Mouse (Mus musculus) limb, embryonic 12.5 days (tissue): ENCODE data around the gene Nebl. TPM values are rescaled to one million over a fixed set of nuclear protein-coding genes. Genes with fewer than 3 reads are reported as not detected.

ENCODE experiments used
- ATAC-seq: fragments of 200-750 bp; cut with Nextera tagmentation; 2 replicates; pipeline ENCODE4 v1.8.0; 2017; ENCODE audit warnings: low read depth, moderate TSS enrichment; ENCODE audit not compliant: insufficient number of reproducible peaks, insufficient read depth, low FRiP score, low TSS enrichment
- H3K27ac ChIP-seq: fragments of 300-500 bp; sonication (generic); 2 replicates; pipeline ENCODE4 v1.5.1; 2016; ENCODE audit warnings: mild to moderate bottlenecking, moderate library complexity
- H3K27me3 ChIP-seq: fragments of 300-500 bp; sonication (generic); 2 replicates; pipeline ENCODE4 v1.6.1; 2016; ENCODE audit warnings: mild to moderate bottlenecking, moderate library complexity
- H3K36me3 ChIP-seq: fragments of 300-500 bp; sonication (generic); 2 replicates; pipeline ENCODE4 v1.6.1; 2016; ENCODE audit warnings: mild to moderate bottlenecking, moderate library complexity
- H3K4me1 ChIP-seq: fragments of 300-500 bp; sonication (generic); replicated peaks from 2 replicates; pipeline ENCODE4 v1.6.1; 2016
- H3K4me2 ChIP-seq: fragments of 300-500 bp; sonication (generic); 2 replicates; pipeline ENCODE4 v1.6.1; 2016; ENCODE audit warnings: mild to moderate bottlenecking, moderate library complexity
- H3K4me3 ChIP-seq: fragments of 300-500 bp; sonication (generic); replicated peaks from 2 replicates; pipeline ENCODE4 v1.5.1; 2016; ENCODE audit warnings: mild to moderate bottlenecking
- H3K9ac ChIP-seq: fragments of 300-500 bp; sonication (generic); replicated peaks from 2 replicates; pipeline ENCODE4 v1.6.1; 2016; ENCODE audit warnings: mild to moderate bottlenecking, moderate library complexity
- H3K9me3 ChIP-seq: fragments of 300-500 bp; sonication (generic); 2 replicates; pipeline ENCODE4 v1.6.1; 2016; ENCODE audit warnings: mild to moderate bottlenecking, moderate library complexity
- WGBS: fragments of 180-500 bp; shearing (Covaris S2); methylation state at CpG from one replicate; pipeline ENCODE4 v1.1.7; 2016; 5-methylcytosine and 5-hydroxymethylcytosine counted together
- polyA plus RNA-seq: library from polyadenylated mRNA; unstranded; fragments of >200 nt; fragmentation: Nextera tagmentation; extraction: Ambion mirVana; gene quantifications from 2 replicates; pipeline ENCODE4 v1.2.1, GENCODE M21; 2016

Gene Nebl
- polyA plus RNA-seq, 1 experiment from 2014 or later, result 10.4 TPM

DNA sequence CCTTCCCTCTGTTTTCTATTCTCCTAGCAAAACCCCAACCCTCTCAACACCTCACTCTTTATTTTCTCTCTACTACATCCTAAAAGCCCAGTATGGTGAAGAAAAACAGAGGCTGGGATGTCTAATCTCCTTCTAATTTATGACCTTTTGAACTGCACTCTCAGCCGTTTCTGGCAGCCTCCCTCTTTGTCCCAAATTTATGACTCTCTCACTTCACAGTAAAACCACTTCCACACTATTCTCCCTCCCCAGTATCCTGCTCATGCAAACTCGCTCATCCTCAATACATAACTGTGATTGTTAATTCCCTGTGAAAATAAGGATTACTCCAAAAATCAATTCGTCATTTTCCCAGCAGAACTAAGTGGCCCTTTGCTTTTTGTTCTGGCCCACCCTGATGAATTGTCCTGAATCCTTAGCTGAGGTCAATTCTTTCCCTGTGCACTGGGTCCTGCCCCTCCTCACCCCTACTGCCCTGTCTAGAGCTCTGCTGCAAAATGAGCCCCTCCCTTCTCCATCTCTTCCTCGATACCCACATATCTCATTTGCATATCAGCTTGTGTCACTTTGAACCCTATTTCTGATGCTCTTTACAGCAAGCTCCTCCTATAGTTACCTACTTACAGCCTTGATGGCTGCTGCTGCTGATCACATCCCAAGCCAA, 181.2 kb downstream of the Nebl start:
- H3K4me3 ChIP-seq, result no peak overlapping the region
- H3K27me3 ChIP-seq, result no peaks in the 10 kb centered on the region
- WGBS, result 26% methylated on average over 4 of the region's 4 CpGs
- H3K36me3 ChIP-seq, result no peaks in the 10 kb centered on the region
- H3K4me1 ChIP-seq, result 0 out of 2 replicates have a peak, but pooled peaks cover 3% of the 10 kb centered on the region
- no peak overlapping the region for H3K9ac ChIP-seq
- H3K27ac ChIP-seq, result no peak overlapping the region
- no peak overlapping the region for H3K4me2 ChIP-seq
- no peak for ATAC-seq
- H3K9me3 ChIP-seq, result no peaks in the 10 kb centered on the region

- H3K27me3 ChIP-seq, result no peaks in the 10 kb centered on the region
- no peak overlapping the region for H3K4me2 ChIP-seq
- ATAC-seq, result no peak
- no peak overlapping the region for H3K4me3 ChIP-seq
- 0 out of 2 replicates have a peak, but pooled peaks cover 3% of the 10 kb centered on the region for H3K4me1 ChIP-seq
- H3K36me3 ChIP-seq, result no peaks in the 10 kb centered on the region
- WGBS, result 85% methylated on average over 3 of the region's 3 CpGs
- H3K27ac ChIP-seq, result no peak overlapping the region
- no peaks in the 10 kb centered on the region for H3K9me3 ChIP-seq
- H3K9ac ChIP-seq, result no peak overlapping the region
Observed at GRCm38 (mm10) chr2:17546354-17546948, 184.8 kb downstream of the Nebl start.

GRCm38 (mm10) chr2:17539737-17540136, 191.5 kb downstream of the Nebl start:
- Histone ChIP-seq H3K4me2 (no peak overlapping the region), H3K4me3 (no peak overlapping the region), H3K9me3 (no peaks in the 10 kb centered on the region), H3K27me3 (no peaks in the 10 kb centered on the region), H3K4me1 (no peaks in the 10 kb centered on the region), H3K27ac (no peak overlapping the region), H3K36me3 (no peaks in the 10 kb centered on the region), H3K9ac (no peak overlapping the region)
- ATAC-seq, result no peak
- WGBS, result 85% methylated on average over 10 of the region's 10 CpGs

DNA sequence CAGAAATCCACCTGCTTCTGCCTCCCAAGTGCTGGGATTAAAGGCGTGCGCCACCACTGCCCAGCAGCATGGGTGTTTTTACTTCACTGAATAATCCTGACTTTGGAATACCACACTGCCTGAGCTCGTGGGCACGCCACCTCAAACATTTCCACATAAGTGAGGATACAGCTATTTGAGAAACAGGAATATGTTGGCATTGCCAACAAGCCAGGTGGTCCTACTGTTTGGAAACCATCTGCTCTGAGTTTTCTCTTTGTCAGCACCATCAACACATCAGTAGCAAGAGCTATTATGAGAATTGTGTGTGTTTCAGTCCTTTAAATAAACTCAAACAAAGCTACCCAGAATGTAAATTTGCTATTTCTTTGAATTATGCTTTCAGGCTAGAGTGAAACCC, 192.8 kb downstream of the Nebl start:
- Histone ChIP-seq H3K9ac (no peak overlapping the region), H3K9me3 (no peaks in the 10 kb centered on the region), H3K27ac (no peak overlapping the region), H3K36me3 (no peaks in the 10 kb centered on the region), H3K27me3 (no peaks in the 10 kb centered on the region), H3K4me1 (no peaks in the 10 kb centered on the region), H3K4me3 (no peak overlapping the region), H3K4me2 (no peak overlapping the region)
- no peak for ATAC-seq
- 99% methylated on average over 4 of the region's 4 CpGs for WGBS

DNA sequence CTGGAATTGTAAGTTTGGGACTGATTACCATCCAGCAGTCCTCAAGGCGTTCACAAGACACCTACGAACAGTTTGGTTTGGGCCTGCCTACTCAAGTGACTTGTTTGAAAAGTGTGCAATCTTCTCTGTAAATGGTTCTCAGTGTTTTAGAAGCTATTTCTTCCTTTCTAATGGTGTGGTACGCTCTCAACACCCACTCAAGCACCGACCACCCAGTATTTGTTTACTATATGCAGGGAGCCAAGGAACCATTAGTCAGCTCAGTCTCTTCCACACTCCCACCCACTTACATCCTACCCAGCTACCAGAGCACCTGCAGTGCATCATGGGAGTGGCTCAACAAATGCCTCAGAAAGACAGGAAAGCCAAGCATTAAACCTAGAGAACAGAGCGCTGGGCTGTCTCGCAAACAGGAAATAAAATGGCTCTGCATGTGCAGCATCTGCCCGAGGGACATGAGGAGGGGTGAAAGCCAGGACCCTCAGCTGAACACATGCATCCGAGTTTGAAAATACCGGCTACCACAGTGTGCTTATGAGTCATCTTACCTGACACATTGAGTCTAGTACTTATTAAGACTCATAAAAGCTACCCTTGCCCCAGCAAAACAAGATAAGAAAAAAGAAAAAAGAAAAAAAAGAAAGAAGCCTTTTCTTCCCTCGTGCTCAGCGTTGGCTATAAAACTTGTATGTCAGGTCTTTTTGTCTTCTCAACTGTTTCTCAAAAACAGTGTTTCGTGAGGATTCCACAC, 199.7 kb downstream of the Nebl start:
- no peak overlapping the region for H3K27ac ChIP-seq
- no peaks in the 10 kb centered on the region for H3K36me3 ChIP-seq
- H3K4me1 ChIP-seq, result peaks cover 4% of the 10 kb centered on the region; the same call in 1 of the 2 replicates
- H3K9ac ChIP-seq, result no peak overlapping the region
- H3K4me3 ChIP-seq, result no peak overlapping the region
- WGBS, result 77% methylated on average over 12 of the region's 12 CpGs
- no peaks in the 10 kb centered on the region for H3K9me3 ChIP-seq
- no peak for ATAC-seq
- no peak overlapping the region for H3K4me2 ChIP-seq
- H3K27me3 ChIP-seq, result no peaks in the 10 kb centered on the region

DNA sequence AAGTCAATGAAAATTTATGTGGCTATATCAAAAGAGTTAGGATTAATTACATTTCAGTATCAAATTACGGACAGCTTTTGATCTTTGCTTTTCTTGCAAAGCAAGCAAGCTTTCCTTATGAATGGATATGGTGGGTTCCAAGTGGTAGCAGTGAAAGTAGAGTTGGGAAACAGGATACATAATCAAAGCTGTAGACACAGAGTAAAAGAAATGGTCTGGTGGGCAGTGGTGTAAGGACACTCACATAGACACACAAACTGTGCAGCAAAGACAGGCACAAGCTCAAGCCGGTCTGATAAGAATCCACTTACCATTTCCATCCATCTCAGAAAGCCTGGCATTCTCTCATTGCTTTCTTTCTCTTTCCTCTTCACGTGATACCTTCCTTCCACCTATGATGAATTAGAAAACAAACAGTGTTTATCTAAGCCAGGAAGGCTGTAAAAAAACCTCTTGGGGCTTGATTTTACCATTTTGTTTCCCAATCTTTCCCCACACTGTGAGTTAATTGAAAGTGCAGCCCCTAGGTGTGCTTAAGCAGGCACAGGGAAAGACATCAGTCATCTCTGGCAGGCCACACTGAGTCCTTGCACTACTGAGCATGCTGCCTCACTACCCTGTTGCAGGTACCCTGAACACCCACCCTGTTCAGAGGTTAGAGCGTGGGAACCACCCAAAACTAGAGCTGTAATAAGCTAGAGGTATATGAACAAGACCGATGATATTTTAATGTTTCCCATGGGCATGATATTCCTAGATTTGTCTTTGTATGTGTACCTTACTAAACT, 205.3 kb downstream of the Nebl start:
- Histone ChIP-seq H3K27me3 (no peaks in the 10 kb centered on the region), H3K27ac (no peak overlapping the region), H3K4me1 (peaks cover 28% of the 10 kb centered on the region), H3K9me3 (no peaks in the 10 kb centered on the region), H3K4me3 (no peak overlapping the region), H3K36me3 (no peaks in the 10 kb centered on the region), H3K4me2 (no peak overlapping the region), H3K9ac (no peak overlapping the region)
- WGBS, result 67% methylated on average over 5 of the region's 5 CpGs
- ATAC-seq, result no peak

- no peaks in the 10 kb centered on the region for H3K27me3 ChIP-seq
- no peak overlapping the region for H3K27ac ChIP-seq
- H3K9ac ChIP-seq, result no peak overlapping the region
- no peaks in the 10 kb centered on the region for H3K36me3 ChIP-seq
- H3K4me2 ChIP-seq, result no peak overlapping the region
- peaks cover 28% of the 10 kb centered on the region for H3K4me1 ChIP-seq
- H3K9me3 ChIP-seq, result no peaks in the 10 kb centered on the region
- WGBS, result 37% methylated on average over 4 of the region's 4 CpGs
- ATAC-seq, result no peak
- no peak overlapping the region for H3K4me3 ChIP-seq
Observed at GRCm38 (mm10) chr2:17525211-17525610, 206.1 kb downstream of the Nebl start.

DNA sequence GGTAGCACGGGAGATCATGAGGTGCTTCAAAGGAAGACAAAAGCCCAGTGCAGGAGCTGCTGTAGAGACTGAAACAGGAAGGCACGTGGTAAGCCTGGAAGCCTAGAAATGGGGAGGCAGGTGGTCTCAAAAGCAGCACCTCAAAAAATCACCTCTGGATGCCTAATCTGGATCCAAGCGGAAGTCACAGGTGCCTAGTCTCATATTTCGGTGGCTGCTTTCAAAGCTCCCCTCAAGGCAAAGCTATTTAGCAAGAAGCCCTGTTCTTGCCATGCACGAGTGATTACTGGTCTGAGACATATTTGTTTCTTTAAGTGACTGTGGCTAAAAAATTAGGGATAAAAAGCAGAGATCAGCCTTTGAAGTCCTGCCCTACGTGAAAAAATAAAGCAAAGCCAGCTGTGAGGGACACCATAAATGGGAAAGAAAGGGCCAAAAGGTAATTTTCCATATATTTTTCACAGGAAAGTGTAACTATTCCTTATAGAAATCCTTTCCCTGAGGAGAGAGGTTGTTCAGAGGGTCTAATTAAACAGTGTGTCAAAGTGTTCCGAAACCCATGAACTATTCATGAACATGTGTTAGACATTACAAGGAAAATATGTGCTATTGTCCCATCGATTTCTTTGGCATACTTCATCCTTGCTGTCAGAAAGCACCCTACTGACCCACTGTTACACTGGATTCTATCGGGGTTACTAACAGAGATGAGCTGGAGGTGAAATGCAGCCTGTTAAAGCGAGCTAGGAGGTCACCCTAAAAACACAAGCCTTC, 206.9 kb downstream of the Nebl start:
- Histone ChIP-seq H3K9ac (no peak overlapping the region), H3K27me3 (no peaks in the 10 kb centered on the region), H3K4me3 (no peak overlapping the region), H3K27ac (no peak overlapping the region), H3K4me2 (no peak overlapping the region), H3K36me3 (no peaks in the 10 kb centered on the region), H3K4me1 (peaks cover 28% of the 10 kb centered on the region), H3K9me3 (no peaks in the 10 kb centered on the region)
- ATAC-seq, result peak; percentile 67; the same call in 1 of the 2 replicates
- 16% methylated on average over 10 of the region's 10 CpGs for WGBS

- H3K9me3 ChIP-seq, result no peaks in the 10 kb centered on the region
- peaks cover 28% of the 10 kb centered on the region for H3K4me1 ChIP-seq
- no peaks in the 10 kb centered on the region for H3K36me3 ChIP-seq
- ATAC-seq, result no peak; the same call in 1 of the 2 replicates
- H3K9ac ChIP-seq, result no peak overlapping the region
- H3K27ac ChIP-seq, result no peak overlapping the region; the same call in 1 of the 2 replicates
- H3K4me2 ChIP-seq, result no peak overlapping the region
- 11% methylated on average over 4 of the region's 4 CpGs for WGBS
- no peak overlapping the region for H3K4me3 ChIP-seq
- H3K27me3 ChIP-seq, result no peaks in the 10 kb centered on the region
Observed at GRCm38 (mm10) chr2:17523791-17524190, 207.5 kb downstream of the Nebl start.

DNA sequence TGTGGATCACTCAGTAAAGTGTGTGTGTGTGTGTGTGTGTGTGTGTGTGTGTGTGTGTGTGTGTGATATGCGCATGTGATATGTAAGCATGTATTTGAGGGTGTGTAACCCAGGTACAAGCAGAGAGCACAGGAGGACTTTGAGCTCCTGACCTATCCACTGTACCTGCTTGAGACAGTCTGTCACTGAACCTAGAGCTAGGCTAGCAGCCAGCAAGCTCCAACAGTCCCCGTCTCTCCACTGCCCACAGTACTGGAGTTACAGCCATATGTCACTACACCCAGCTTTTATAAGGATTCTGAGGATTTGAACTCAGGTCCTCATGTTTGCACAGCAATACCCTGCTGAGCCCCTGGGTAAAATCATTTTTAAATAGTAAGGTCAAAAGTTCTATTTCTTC, 215.6 kb downstream of the Nebl start:
- Histone ChIP-seq H3K27ac (no peak overlapping the region), H3K9ac (no peak overlapping the region), H3K4me2 (no peak overlapping the region), H3K27me3 (no peaks in the 10 kb centered on the region), H3K4me3 (no peak overlapping the region), H3K4me1 (peaks cover 6% of the 10 kb centered on the region; the same call in 1 of the 2 replicates), H3K36me3 (no peaks in the 10 kb centered on the region), H3K9me3 (no peaks in the 10 kb centered on the region)
- WGBS, result 90% methylated on average over 2 of the region's 2 CpGs
- no peak for ATAC-seq
